ENCODE assay signal across 25 mouse cellular contexts in the genomic region with DNA sequence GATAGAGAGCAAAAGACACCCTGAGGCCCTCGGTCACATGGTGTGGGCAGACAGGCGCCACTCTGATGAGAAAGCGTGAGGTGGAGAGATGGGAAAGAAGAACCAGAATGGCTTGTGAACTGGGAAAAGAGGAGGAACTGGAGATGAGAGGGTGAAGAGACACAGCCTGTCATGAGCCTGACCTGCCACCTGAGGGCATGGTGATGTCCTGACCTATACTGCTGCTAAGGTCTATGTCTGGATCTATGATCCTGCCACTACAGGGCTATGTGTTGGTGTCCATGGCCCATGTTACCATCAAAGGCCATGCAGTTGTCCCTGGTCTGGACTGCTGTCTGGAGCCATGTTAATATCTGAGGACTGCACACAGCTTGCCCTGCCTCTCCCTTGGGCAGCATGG. TPM values are rescaled to one million over a fixed set of nuclear protein-coding genes. Genes with fewer than 3 reads are reported as not detected.
DNase-seq lines count a peak whose midpoint lies in the region; ATAC-seq and TF ChIP-seq lines count a peak whose summit lies in the region.
"Had no signal": no experiment of that assay in that cellular context is flagged by ENCODE, and none has a peak within 500 bp of the region (broad histone marks: within the 10 kb centered on the region; RNA-seq: fewer than 3 reads in every experiment).

No protein-coding gene starts in this region.

- no peaks in the 10 kb centered on the region for H3K9me3 ChIP-seq in lung, embryonic 15.5 days
- no peaks in the 10 kb centered on the region for H3K9me3 ChIP-seq in lung, postnatal 0 days (ENCODE audit: low read length)
- no peaks in the 10 kb centered on the region for H3K9me3 ChIP-seq in hindbrain, embryonic 11.5 days (ENCODE audit: control insufficient read depth, low read length)
- H3K9me3 ChIP-seq: hindbrain, embryonic 12.5 days; neural tube, embryonic 12.5 days had no signal

- DNase-seq in heart, adult 11 months: peak; percentile 61
- DNase-seq in heart, adult 2 months: no peak
- DNase-seq in lung, postnatal 0 days (ENCODE audit: low spot score): no peak
- DNase-seq in right cerebral cortex, postnatal 36 days (ENCODE audit: low spot score in 2 of 2): no peak
- no peak for DNase-seq in hindbrain, embryonic 11.5 days (ENCODE audit: low spot score)
- DNase-seq: cerebellum, postnatal 10 days; embryo, embryonic 11 days; gastrocnemius, adult 2 months; kidney, adult 18-20 months; kidney, postnatal 14 days; layer of hippocampus, adult 9-11 months; lung, postnatal 10 days; right cerebral cortex, postnatal 4 days; thymus, postnatal 36 days had no signal

- intact Hi-C loops in heart, adult 2 months (cut with DNase I): no loop called here

- H3K4me1 ChIP-seq in heart, adult 2 months (ENCODE audit: control insufficient read depth, insufficient read depth, low read length): no peaks in the 10 kb centered on the region
- no peaks in the 10 kb centered on the region for H3K4me1 ChIP-seq in lung, embryonic 15.5 days
- H3K4me1 ChIP-seq in lung, postnatal 0 days (ENCODE audit: insufficient read depth, low read depth, low read length): no peaks in the 10 kb centered on the region
- no peaks in the 10 kb centered on the region for H3K4me1 ChIP-seq in hindbrain, embryonic 11.5 days (replicated peaks; ENCODE audit: control insufficient read depth, insufficient read depth, low read length)
- H3K4me1 ChIP-seq: hindbrain, embryonic 12.5 days; neural tube, embryonic 12.5 days had no signal

- ATAC-seq in lung, embryonic 15.5 days (ENCODE audit: borderline replicate concordance, extremely low read depth, low FRiP score, low TSS enrichment): 0 out of 2 replicates have a peak, but pooled peaks have one; percentile 39
- ATAC-seq in lung, postnatal 0 days: no peak
- ATAC-seq in granulocyte monocyte progenitor cell, adult 5-6 weeks (replicated peaks; ENCODE audit: poor library complexity, severe bottlenecking): peak; percentile 55
- ATAC-seq in hindbrain, embryonic 11.5 days (ENCODE audit: low FRiP score): no peak
- ATAC-seq: forebrain, embryonic 16.5 days had no signal

- no peak overlapping the region for H3K4me2 ChIP-seq in lung, embryonic 15.5 days
- no peak overlapping the region for H3K4me2 ChIP-seq in lung, postnatal 0 days (replicated peaks; ENCODE audit: low read depth, low read length)
- H3K4me2 ChIP-seq in hindbrain, embryonic 11.5 days (replicated peaks; ENCODE audit: low read depth, low read length): no peak overlapping the region
- H3K4me2 ChIP-seq: hindbrain, embryonic 12.5 days; neural tube, embryonic 12.5 days had no signal

- TF ChIP-seq POLR2A in heart, adult 2 months (IDR thresholded peaks at IDR 0.05; ENCODE audit: insufficient read depth, low read depth, low read length): no peak

- H3K27me3 ChIP-seq in heart, adult 2 months (ENCODE audit: control insufficient read depth, insufficient read depth, low read length): no peaks in the 10 kb centered on the region
- H3K27me3 ChIP-seq in lung, embryonic 15.5 days: no peaks in the 10 kb centered on the region
- H3K27me3 ChIP-seq in lung, postnatal 0 days (replicated peaks; ENCODE audit: insufficient read depth, low read length): no peaks in the 10 kb centered on the region
- H3K27me3 ChIP-seq in hindbrain, embryonic 11.5 days (ENCODE audit: control insufficient read depth, insufficient read depth, low read length): no peaks in the 10 kb centered on the region
- H3K27me3 ChIP-seq: hindbrain, embryonic 12.5 days; neural tube, embryonic 12.5 days had no signal

- 79% methylated on average over 3 of the region's 3 CpGs for WGBS in heart, adult 2 months
- WGBS in lung, embryonic 15.5 days: 82% methylated on average over 3 of the region's 3 CpGs
- 84% methylated on average over 3 of the region's 3 CpGs for WGBS in lung, postnatal 0 days
- 90% methylated on average over 3 of the region's 3 CpGs for WGBS in hindbrain, embryonic 11.5 days

- H3K27ac ChIP-seq in heart, adult 2 months: no peak overlapping the region
- no peak overlapping the region for H3K27ac ChIP-seq in lung, embryonic 15.5 days
- no peak overlapping the region for H3K27ac ChIP-seq in lung, postnatal 0 days (ENCODE audit: low read length)
- H3K27ac ChIP-seq in hindbrain, embryonic 11.5 days (ENCODE audit: low read depth, low read length): no peak overlapping the region
- H3K27ac ChIP-seq: gastrocnemius, adult 2 months; hindbrain, embryonic 12.5 days; neural tube, embryonic 12.5 days had no signal

- TF ChIP-seq CTCF in heart, adult 2 months (IDR thresholded peaks at IDR 0.05): no peak
- TF ChIP-seq CTCF in lung, postnatal 0 days (IDR thresholded peaks at IDR 0.05): no peak

- H3K4me3 ChIP-seq in heart, adult 2 months: no peak overlapping the region
- H3K4me3 ChIP-seq in lung, embryonic 15.5 days: no peak overlapping the region
- H3K4me3 ChIP-seq in lung, postnatal 0 days (ENCODE audit: low read depth, low read length): no peak overlapping the region
- no peak overlapping the region for H3K4me3 ChIP-seq in hindbrain, embryonic 11.5 days (ENCODE audit: low read depth, low read length)
- H3K4me3 ChIP-seq: erythroblast, embryonic 14.5 days; gastrocnemius, adult 2 months; hindbrain, embryonic 12.5 days; neural tube, embryonic 12.5 days had no signal

- TF ChIP-seq EP300 in heart, adult 2 months (IDR thresholded peaks at IDR 0.05; ENCODE audit: insufficient read depth, low read depth, low read length): no peak
- no peak for TF ChIP-seq EP300 in lung, postnatal 0 days (IDR thresholded peaks at IDR 0.05)

- no peak overlapping the region for H3K9ac ChIP-seq in heart, adult 2 months (ENCODE audit: low read depth, low read length)
- no peak overlapping the region for H3K9ac ChIP-seq in lung, embryonic 15.5 days
- no peak overlapping the region for H3K9ac ChIP-seq in lung, postnatal 0 days (replicated peaks; ENCODE audit: low read depth)
- H3K9ac ChIP-seq in hindbrain, embryonic 11.5 days (ENCODE audit: low read depth, low read length): no peak overlapping the region
- H3K9ac ChIP-seq: hindbrain, embryonic 12.5 days; neural tube, embryonic 12.5 days had no signal

- H3K79me2 ChIP-seq in heart, adult 2 months (replicated peaks; ENCODE audit: control insufficient read depth, insufficient read depth, low read length): no peaks in the 10 kb centered on the region

- no peaks in the 10 kb centered on the region for H3K36me3 ChIP-seq in heart, adult 2 months (ENCODE audit: control insufficient read depth, insufficient read depth, low read length)
- H3K36me3 ChIP-seq in lung, embryonic 15.5 days: no peaks in the 10 kb centered on the region
- no peaks in the 10 kb centered on the region for H3K36me3 ChIP-seq in lung, postnatal 0 days (ENCODE audit: insufficient read depth, low read length)
- H3K36me3 ChIP-seq in hindbrain, embryonic 11.5 days (ENCODE audit: control insufficient read depth, insufficient read depth, low read length): no peaks in the 10 kb centered on the region
- H3K36me3 ChIP-seq: hindbrain, embryonic 12.5 days; neural tube, embryonic 12.5 days had no signal

RNA-seq across cellular contexts. Expression of a gene that starts 10.0 kb away (rescaled TPM):
- not detected for total RNA-seq in heart, adult 2 months (2021)
- polyA plus RNA-seq in heart, adult 2 months (2012; rRNA removed): 0.10 TPM in 1 of 2 replicates, not detected in the other
- polyA plus RNA-seq in lung, embryonic 15.5 days (2015; fragmentation: Nextera tagmentation; extraction: Ambion mirVana): 0.14 TPM in 1 of 2 replicates, not detected in the other
- polyA plus RNA-seq in lung, postnatal 0 days (2015; fragmentation: Nextera tagmentation; extraction: Ambion mirVana): not detected in 2 replicates
- total RNA-seq in granulocyte monocyte progenitor cell, adult 5-6 weeks (2014; fragmentation: Nextera tagmentation): 0.56 and 3.1 TPM in 2 replicates
- not detected in 2 replicates for total RNA-seq in granulocyte monocyte progenitor cell, adult 5-6 weeks (2017)
- 0.45 TPM in 1 of 2 replicates, not detected in the other for polyA plus RNA-seq in hindbrain, embryonic 11.5 days (2014; fragmentation: Nextera tagmentation; extraction: Ambion mirVana)
- total RNA-seq: gastrocnemius, adult 2 months; monocyte, adult 5-6 weeks had no signal

RNA-seq across cellular contexts. Expression of a gene that starts 24.4 kb away (rescaled TPM):
- total RNA-seq in heart, adult 2 months (2021): under 1 TPM; 0.14 to 0.29 TPM
- 0.10 and 0.15 TPM in 2 replicates for polyA plus RNA-seq in heart, adult 2 months (2012; rRNA removed)
- polyA plus RNA-seq in lung, embryonic 15.5 days (2015; fragmentation: Nextera tagmentation; extraction: Ambion mirVana): 0.52 and 0.59 TPM in 2 replicates
- 0.21 and 0.30 TPM in 2 replicates for polyA plus RNA-seq in lung, postnatal 0 days (2015; fragmentation: Nextera tagmentation; extraction: Ambion mirVana)
- total RNA-seq in granulocyte monocyte progenitor cell, adult 5-6 weeks (2014; fragmentation: Nextera tagmentation): 0.58 and 1.4 TPM in 2 replicates
- 1.1 and 1.7 TPM in 2 replicates for total RNA-seq in granulocyte monocyte progenitor cell, adult 5-6 weeks (2017)
- 6.4 and 8.1 TPM in 2 replicates for polyA plus RNA-seq in hindbrain, embryonic 11.5 days (2014; fragmentation: Nextera tagmentation; extraction: Ambion mirVana)
- total RNA-seq: gastrocnemius, adult 2 months; monocyte, adult 5-6 weeks had no signal
- polyA plus RNA-seq: erythroblast, embryonic 14.5 days had no signal

RNA-seq across cellular contexts. Expression of a gene that starts 34.1 kb away (rescaled TPM):
- 10 to 100 TPM in 1 of 2 experiments, 1 to 10 TPM in 1; 9.6 to 12.7 TPM for total RNA-seq in heart, adult 2 months (2021)
- polyA plus RNA-seq in heart, adult 2 months (2012; rRNA removed): 6.4 and 18.7 TPM in 2 replicates
- 0.10 and 0.19 TPM in 2 replicates for polyA plus RNA-seq in lung, embryonic 15.5 days (2015; fragmentation: Nextera tagmentation; extraction: Ambion mirVana)
- 1.5 and 1.9 TPM in 2 replicates for polyA plus RNA-seq in lung, postnatal 0 days (2015; fragmentation: Nextera tagmentation; extraction: Ambion mirVana)
- total RNA-seq in granulocyte monocyte progenitor cell, adult 5-6 weeks (2014; fragmentation: Nextera tagmentation): not detected in 2 replicates
- not detected in 2 replicates for total RNA-seq in granulocyte monocyte progenitor cell, adult 5-6 weeks (2017)
- not detected in 2 replicates for polyA plus RNA-seq in hindbrain, embryonic 11.5 days (2014; fragmentation: Nextera tagmentation; extraction: Ambion mirVana)
- total RNA-seq: monocyte, adult 5-6 weeks had no signal
- polyA plus RNA-seq: erythroblast, embryonic 14.5 days; forebrain, embryonic 16.5 days; heart, postnatal 0 days; hindbrain, embryonic 12.5 days; neural tube, embryonic 12.5 days had no signal

RNA-seq across cellular contexts. Expression of a gene that starts 37.2 kb away (rescaled TPM):
- 1 to 10 TPM; 1.1 to 1.4 TPM for total RNA-seq in heart, adult 2 months (2021)
- 0.85 and 2.2 TPM in 2 replicates for polyA plus RNA-seq in heart, adult 2 months (2012; rRNA removed)
- polyA plus RNA-seq in lung, embryonic 15.5 days (2015; fragmentation: Nextera tagmentation; extraction: Ambion mirVana): 4.4 and 5.1 TPM in 2 replicates
- 12.6 and 15.0 TPM in 2 replicates for polyA plus RNA-seq in lung, postnatal 0 days (2015; fragmentation: Nextera tagmentation; extraction: Ambion mirVana)
- not detected in 2 replicates for total RNA-seq in granulocyte monocyte progenitor cell, adult 5-6 weeks (2014; fragmentation: Nextera tagmentation)
- not detected in 2 replicates for total RNA-seq in granulocyte monocyte progenitor cell, adult 5-6 weeks (2017)
- 0.25 TPM in 1 of 2 replicates, not detected in the other for polyA plus RNA-seq in hindbrain, embryonic 11.5 days (2014; fragmentation: Nextera tagmentation; extraction: Ambion mirVana)
- total RNA-seq: gastrocnemius, adult 2 months; monocyte, adult 5-6 weeks had no signal
- polyA plus RNA-seq: erythroblast, embryonic 14.5 days; forebrain, embryonic 16.5 days; hindbrain, embryonic 12.5 days; neural tube, embryonic 12.5 days; testis, adult 2 months had no signal

RNA-seq across cellular contexts. Expression of a gene that starts 47.7 kb away (rescaled TPM):
- total RNA-seq in heart, adult 2 months (2021): 10 to 100 TPM; 22.6 to 27.5 TPM
- 54.5 and 56.6 TPM in 2 replicates for polyA plus RNA-seq in heart, adult 2 months (2012; rRNA removed)
- not detected in 2 replicates for polyA plus RNA-seq in lung, embryonic 15.5 days (2015; fragmentation: Nextera tagmentation; extraction: Ambion mirVana)
- polyA plus RNA-seq in lung, postnatal 0 days (2015; fragmentation: Nextera tagmentation; extraction: Ambion mirVana): 25.9 and 27.0 TPM in 2 replicates
- not detected in 2 replicates for total RNA-seq in granulocyte monocyte progenitor cell, adult 5-6 weeks (2014; fragmentation: Nextera tagmentation)
- total RNA-seq in granulocyte monocyte progenitor cell, adult 5-6 weeks (2017): not detected in 2 replicates
- not detected in 2 replicates for polyA plus RNA-seq in hindbrain, embryonic 11.5 days (2014; fragmentation: Nextera tagmentation; extraction: Ambion mirVana)
- total RNA-seq: adrenal gland, postnatal 4 days; gastrocnemius, adult 2 months; monocyte, adult 5-6 weeks had no signal
- polyA plus RNA-seq: erythroblast, embryonic 14.5 days; forebrain, embryonic 16.5 days; hindbrain, embryonic 12.5 days; limb, embryonic 14.5 days; neural tube, embryonic 12.5 days; testis, adult 2 months had no signal

Comparison
In these comparisons a context has a peak if more than half of its experiments do, and no peak if none do; other contexts are left out.
1. ATAC-seq: peak in lung, embryonic 15.5 days (single experiment) and granulocyte monocyte progenitor cell, adult 5-6 weeks (single experiment); none in lung, postnatal 0 days (single experiment) and hindbrain, embryonic 11.5 days (single experiment).